Mouse (Mus musculus) heart, postnatal 0 days (tissue): ENCODE data around the gene Themis2. TPM values are rescaled to one million over a fixed set of nuclear protein-coding genes. Genes with fewer than 3 reads are reported as not detected.

Source experiments
- ATAC-seq: fragments of 200-750 bp; cut with Nextera tagmentation; 2 replicates; pipeline ENCODE4 v1.8.0; 2017; ENCODE audit warnings: low read depth, moderate number of reproducible peaks, moderate library complexity; ENCODE audit not compliant: insufficient read depth
- DNase-seq: peaks from one replicate; pipeline ENCODE4 v3.0.0-alpha.2; 2016; ENCODE audit warnings: low spot score
- H3K27ac ChIP-seq: fragments of 300-500 bp; sonication (generic); 2 replicates; pipeline ENCODE4 v1.5.1; 2014; ENCODE audit warnings: low read depth, mild to moderate bottlenecking
- H3K27me3 ChIP-seq: fragments of 300-500 bp; sonication (generic); 2 replicates; pipeline ENCODE4 v1.6.1; 2014; ENCODE audit warnings: low read length, mixed read lengths; ENCODE audit not compliant: control insufficient read depth, insufficient read depth
- H3K36me3 ChIP-seq: fragments of 300-500 bp; sonication (generic); replicated peaks from 2 replicates; pipeline ENCODE4 v1.6.1; 2014; ENCODE audit warnings: low read length, mixed read lengths; ENCODE audit not compliant: control insufficient read depth, insufficient read depth
- H3K4me1 ChIP-seq: fragments of 300-500 bp; sonication (generic); 2 replicates; pipeline ENCODE4 v1.6.1; 2014; ENCODE audit warnings: antibody characterized with exemption; ENCODE audit not compliant: control insufficient read depth, insufficient read depth
- H3K4me2 ChIP-seq: fragments of 300-500 bp; sonication (generic); 2 replicates; pipeline ENCODE4 v1.6.1; 2014; ENCODE audit warnings: low read depth, mild to moderate bottlenecking, low read length, moderate library complexity
- H3K4me3 ChIP-seq: fragments of 300-500 bp; sonication (generic); 2 replicates; pipeline ENCODE4 v1.5.1; 2014; ENCODE audit warnings: low read depth, low read length
- H3K9ac ChIP-seq: fragments of 300-500 bp; sonication (generic); replicated peaks from 2 replicates; pipeline ENCODE4 v1.6.1; 2014; ENCODE audit warnings: low read depth, low read length, mixed read lengths
- H3K9me3 ChIP-seq: fragments of 300-500 bp; sonication (generic); replicated peaks from 2 replicates; pipeline ENCODE4 v1.6.1; 2016; ENCODE audit warnings: low read length; ENCODE audit not compliant: control insufficient read depth
- CTCF ChIP-seq: IDR thresholded peaks from 2 replicates; pipeline ENCODE4 v1.5.1; 2016; ENCODE audit warnings: antibody characterized with exemption, control low read depth, low read depth
- EP300 ChIP-seq: IDR thresholded peaks from 2 replicates; pipeline ENCODE4 v1.6.1; 2016; ENCODE audit warnings: antibody characterized with exemption, low read depth
- WGBS: fragments of 180-500 bp; shearing (Covaris S2); extraction: QIAGEN DNeasy Blood & Tissue Kit; methylation state at CpG from one replicate; pipeline ENCODE4 v1.1.7; 2014; 5-methylcytosine and 5-hydroxymethylcytosine counted together
- polyA plus RNA-seq: library from polyadenylated mRNA; unstranded; fragments of >200 nt; fragmentation: Nextera tagmentation; extraction: Ambion mirVana; gene quantifications from 2 replicates; pipeline ENCODE4 v1.2.1, GENCODE M21; 2015
- total RNA-seq: library from RNA; depleted of rRNA; stranded (reverse); fragments of >200 nt; gene quantifications from 2 replicates; pipeline ENCODE4 v1.2.3, GENCODE M21; 2014; ENCODE audit warnings: low replicate concordance

Themis2 gene
- total and polyA plus RNA-seq, 2 experiments from 2014 or later = 0.73 to 1.1 TPM

DNA sequence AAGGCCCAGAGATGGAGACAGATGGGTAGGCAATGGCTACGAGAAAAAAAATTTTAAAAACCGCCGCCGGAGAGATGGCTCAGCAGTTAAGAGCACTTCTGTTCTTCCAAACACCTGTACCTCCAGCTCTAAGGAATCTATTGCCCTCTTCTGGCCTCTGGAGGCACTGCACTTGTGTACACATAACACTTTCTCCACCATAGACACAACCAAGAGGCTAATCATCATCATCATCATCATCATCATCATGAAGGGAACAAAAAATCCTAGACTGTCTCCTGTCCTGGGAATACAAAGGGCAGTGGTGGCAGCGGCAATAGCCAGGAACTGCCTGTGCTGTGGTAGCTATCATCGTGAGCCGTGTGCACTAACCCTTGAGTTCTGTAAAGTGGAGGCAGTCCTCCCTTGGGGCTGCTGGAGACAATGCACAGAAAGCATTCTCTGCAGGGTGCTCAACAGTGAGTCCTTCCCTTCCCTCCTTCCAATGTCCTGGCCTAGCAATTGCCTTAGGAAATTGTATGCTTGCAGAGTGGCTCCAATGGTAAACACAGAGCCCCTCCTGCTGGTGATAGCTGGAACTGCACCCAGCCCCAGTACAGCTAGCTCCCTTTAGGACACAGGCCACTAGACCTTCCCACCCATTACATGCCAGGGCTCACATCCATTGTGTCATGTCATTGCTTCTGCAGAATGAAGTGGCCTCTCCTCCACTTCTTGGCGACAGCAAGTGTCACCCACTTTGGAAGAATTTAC lies 27.6 kb upstream of the Themis2 start:
- Histone ChIP-seq H3K36me3 (peaks cover 33% of the 10 kb centered on the region), H3K27ac (no peak overlapping the region), H3K9ac (no peak overlapping the region), H3K4me1 (no peaks in the 10 kb centered on the region), H3K4me2 (no peak overlapping the region), H3K4me3 (no peak overlapping the region), H3K27me3 (no peaks in the 10 kb centered on the region), H3K9me3 (0 out of 2 replicates have a peak, but pooled peaks cover 7% of the 10 kb centered on the region)
- TF ChIP-seq CTCF = peak; percentile 88
- no peak for TF ChIP-seq EP300
- peak; percentile 36 for DNase-seq
- ATAC-seq = peak; percentile 68
- WGBS = 69% methylated on average over 8 of the region's 8 CpGs

DNA sequence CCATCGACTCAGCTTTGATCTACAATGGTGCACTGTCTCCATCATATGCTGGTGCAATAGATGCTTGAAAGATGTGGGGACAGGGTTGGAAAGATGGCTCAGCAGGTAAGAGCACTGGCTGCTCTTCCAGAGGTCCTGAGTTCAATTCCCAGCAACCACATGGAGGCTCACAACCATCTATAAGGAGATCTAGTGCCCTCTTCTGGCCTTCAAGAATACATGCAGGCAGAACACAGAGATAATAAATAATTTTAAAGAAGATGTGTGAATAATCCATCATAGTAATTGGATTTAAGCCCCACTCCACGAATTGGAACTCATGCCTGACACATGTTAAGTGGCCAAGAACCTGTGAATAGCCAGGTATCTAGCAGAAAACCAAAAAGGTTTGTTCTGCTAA lies 22.3 kb upstream of the Themis2 start:
- H3K4me3 ChIP-seq = no peak overlapping the region
- 53% methylated on average over 2 of the region's 2 CpGs for WGBS
- 0 out of 2 replicates have a peak, but pooled peaks cover 7% of the 10 kb centered on the region for H3K9me3 ChIP-seq
- TF ChIP-seq EP300 = no peak
- TF ChIP-seq CTCF = no peak
- no peaks in the 10 kb centered on the region for H3K27me3 ChIP-seq
- H3K36me3 ChIP-seq = no peaks in the 10 kb centered on the region
- H3K4me1 ChIP-seq = no peaks in the 10 kb centered on the region
- H3K9ac ChIP-seq = no peak overlapping the region
- ATAC-seq (no peak), DNase-seq (no peak)
- no peak overlapping the region for H3K4me2 ChIP-seq
- H3K27ac ChIP-seq = no peak overlapping the region

DNA sequence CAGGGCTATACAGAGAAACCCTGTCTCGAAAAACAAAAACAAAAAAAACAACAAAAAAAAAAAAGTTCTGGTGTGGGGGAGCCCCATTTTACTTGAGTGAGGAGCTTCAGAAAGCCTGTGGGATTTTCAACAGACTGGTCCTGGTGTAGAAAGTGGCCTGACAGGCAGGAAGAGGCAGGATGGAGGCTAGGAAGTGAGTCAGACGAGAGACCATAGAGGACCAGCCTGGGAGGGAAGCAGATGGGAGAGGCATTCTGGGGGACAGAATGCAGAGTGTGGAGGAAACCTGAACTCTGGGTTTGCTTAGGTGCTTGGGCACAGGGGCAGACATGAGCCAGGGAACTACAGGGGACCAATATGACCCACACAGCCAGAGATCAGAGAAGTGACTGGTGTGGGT lies 20.7 kb upstream of the Themis2 start:
- no peak overlapping the region for H3K27ac ChIP-seq
- no peaks in the 10 kb centered on the region for H3K36me3 ChIP-seq
- H3K4me2 ChIP-seq = no peak overlapping the region
- TF ChIP-seq CTCF (no peak), EP300 (no peak)
- no peaks in the 10 kb centered on the region for H3K27me3 ChIP-seq
- no peak overlapping the region for H3K4me3 ChIP-seq
- H3K4me1 ChIP-seq = no peaks in the 10 kb centered on the region
- DNase-seq (no peak), ATAC-seq (no peak)
- no peak overlapping the region for H3K9ac ChIP-seq
- WGBS = 39% methylated on average over 2 of the region's 2 CpGs
- 0 out of 2 replicates have a peak, but pooled peaks cover 7% of the 10 kb centered on the region for H3K9me3 ChIP-seq

GRCm38 (mm10) chr4:132816404-132816803 lies 20.2 kb upstream of the Themis2 start:
- no peak for TF ChIP-seq CTCF
- no peak for TF ChIP-seq EP300
- no peak overlapping the region for H3K4me3 ChIP-seq
- no peak overlapping the region for H3K4me2 ChIP-seq
- no peaks in the 10 kb centered on the region for H3K4me1 ChIP-seq
- no peaks in the 10 kb centered on the region for H3K36me3 ChIP-seq
- no peak overlapping the region for H3K9ac ChIP-seq
- no peak overlapping the region for H3K27ac ChIP-seq
- WGBS = 73% methylated on average over 7 of the region's 7 CpGs
- peaks cover 10% of the 10 kb centered on the region; the same call in 1 of the 2 replicates for H3K9me3 ChIP-seq
- no peak for DNase-seq
- ATAC-seq = no peak
- H3K27me3 ChIP-seq = no peaks in the 10 kb centered on the region

DNA sequence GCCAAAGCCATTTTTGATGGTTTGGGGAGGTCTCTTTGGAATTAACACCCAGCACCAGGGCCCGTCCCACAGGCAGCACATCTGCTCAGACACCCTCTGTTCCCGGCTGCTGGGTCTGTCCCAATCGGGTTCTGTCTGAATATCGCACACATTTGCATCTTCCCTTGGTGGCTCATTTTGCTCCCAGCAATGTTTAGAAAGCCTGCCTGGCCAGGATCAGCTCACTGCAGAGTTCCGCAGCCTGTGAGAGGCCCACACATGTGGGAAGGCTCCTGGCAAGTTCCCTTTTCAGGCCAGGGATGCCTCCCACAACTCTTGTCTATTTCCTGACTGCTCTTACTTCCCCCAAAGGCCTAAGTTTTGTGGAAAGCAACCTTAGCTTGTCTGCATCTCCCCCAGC lies 13.4 kb upstream of the Themis2 start:
- Histone ChIP-seq H3K4me2 (no peak overlapping the region), H3K9me3 (peaks cover 14% of the 10 kb centered on the region), H3K36me3 (no peaks in the 10 kb centered on the region), H3K4me1 (no peaks in the 10 kb centered on the region; the same call in 1 of the 2 replicates), H3K4me3 (no peak overlapping the region), H3K27ac (peak overlapping the region; percentile 51), H3K9ac (no peak overlapping the region), H3K27me3 (no peaks in the 10 kb centered on the region)
- no peak for TF ChIP-seq EP300
- no peak for TF ChIP-seq CTCF
- no peak for DNase-seq
- WGBS = 78% methylated on average over 5 of the region's 5 CpGs
- no peak for ATAC-seq
